Mouse (Mus musculus): ENCODE data around the gene Arhgef40. TPM values are rescaled to one million over a fixed set of nuclear protein-coding genes. Genes with fewer than 3 reads are reported as not detected.
A peak's percentile ranks its signal among the peaks of the same experiment; 100 is the strongest.

Gene Arhgef40
- total and polyA plus RNA-seq, 3 experiments: 27.2 to 49.0 (median 27.8) TPM

GRCm38 (mm10) chr14:51995219-51995871 is 10.8 kb downstream of the Arhgef40 start:
- Histone ChIP-seq H3K36me3 (ENCODE audit: control insufficient read depth, insufficient read depth, low read length) (no peaks in the 10 kb centered on the region), H3K27ac (no peak overlapping the region), H3K79me2 (replicated peaks; ENCODE audit: control insufficient read depth, insufficient read depth, low read length) (no peaks in the 10 kb centered on the region), H3K4me1 (ENCODE audit: control insufficient read depth, insufficient read depth, low read length) (no peaks in the 10 kb centered on the region), H3K4me3 (no peak overlapping the region), H3K27me3 (ENCODE audit: control insufficient read depth, insufficient read depth, low read length) (no peaks in the 10 kb centered on the region), H3K9ac (ENCODE audit: low read depth, low read length) (no peak overlapping the region)
- intact Hi-C loops (cut with DNase I): no loop called here
- 67% methylated on average over 12 of the region's 12 CpGs for WGBS
- TF ChIP-seq CTCF (IDR thresholded peaks at IDR 0.05): no peak
- no peak for TF ChIP-seq EP300 (IDR thresholded peaks at IDR 0.05; ENCODE audit: insufficient read depth, low read depth, low read length)
- TF ChIP-seq POLR2A (IDR thresholded peaks at IDR 0.05; ENCODE audit: insufficient read depth, low read depth, low read length): no peak
- DNase-seq: no peak

- intact Hi-C loops (cut with DNase I): no loop called here
- 79% methylated on average over 13 of the region's 13 CpGs for WGBS
- no peak overlapping the region for H3K9ac ChIP-seq (ENCODE audit: low read depth, low read length)
- no peaks in the 10 kb centered on the region for H3K36me3 ChIP-seq (ENCODE audit: control insufficient read depth, insufficient read depth, low read length)
- no peak overlapping the region for H3K27ac ChIP-seq
- no peaks in the 10 kb centered on the region for H3K27me3 ChIP-seq (ENCODE audit: control insufficient read depth, insufficient read depth, low read length)
- TF ChIP-seq POLR2A (IDR thresholded peaks at IDR 0.05; ENCODE audit: insufficient read depth, low read depth, low read length) (no peak), EP300 (IDR thresholded peaks at IDR 0.05; ENCODE audit: insufficient read depth, low read depth, low read length) (no peak), CTCF (IDR thresholded peaks at IDR 0.05) (peak; percentile 68)
- no peaks in the 10 kb centered on the region for H3K79me2 ChIP-seq (replicated peaks; ENCODE audit: control insufficient read depth, insufficient read depth, low read length)
- H3K4me3 ChIP-seq: no peak overlapping the region
- no peak for DNase-seq
- no peaks in the 10 kb centered on the region for H3K4me1 ChIP-seq (ENCODE audit: control insufficient read depth, insufficient read depth, low read length)
Measured at GRCm38 (mm10) chr14:51996231-51996841, 11.8 kb downstream of the Arhgef40 start.

- no peak overlapping the region for H3K4me3 ChIP-seq
- TF ChIP-seq CTCF (IDR thresholded peaks at IDR 0.05) (no peak), POLR2A (IDR thresholded peaks at IDR 0.05; ENCODE audit: insufficient read depth, low read depth, low read length) (no peak)
- H3K27me3 ChIP-seq (ENCODE audit: control insufficient read depth, insufficient read depth, low read length): no peaks in the 10 kb centered on the region
- WGBS: 64% methylated on average over 17 of the region's 17 CpGs
- no peaks in the 10 kb centered on the region for H3K4me1 ChIP-seq (ENCODE audit: control insufficient read depth, insufficient read depth, low read length)
- no peaks in the 10 kb centered on the region for H3K36me3 ChIP-seq (ENCODE audit: control insufficient read depth, insufficient read depth, low read length)
- no peak overlapping the region for H3K9ac ChIP-seq (ENCODE audit: low read depth, low read length)
- DNase-seq: peak in 1 of 2 experiments; percentile 39
- intact Hi-C loops (cut with DNase I): no loop called here
- H3K79me2 ChIP-seq (replicated peaks; ENCODE audit: control insufficient read depth, insufficient read depth, low read length): no peaks in the 10 kb centered on the region
- no peak overlapping the region for H3K27ac ChIP-seq
Measured at GRCm38 (mm10) chr14:51996866-51997265, 12.3 kb downstream of the Arhgef40 start.

- TF ChIP-seq CTCF (IDR thresholded peaks at IDR 0.05) (no peak), POLR2A (IDR thresholded peaks at IDR 0.05; ENCODE audit: insufficient read depth, low read depth, low read length) (no peak), EP300 (IDR thresholded peaks at IDR 0.05; ENCODE audit: insufficient read depth, low read depth, low read length) (no peak)
- Histone ChIP-seq H3K4me1 (ENCODE audit: control insufficient read depth, insufficient read depth, low read length) (no peaks in the 10 kb centered on the region), H3K79me2 (replicated peaks; ENCODE audit: control insufficient read depth, insufficient read depth, low read length) (no peaks in the 10 kb centered on the region), H3K9ac (ENCODE audit: low read depth, low read length) (no peak overlapping the region), H3K27ac (no peak overlapping the region), H3K4me3 (no peak overlapping the region), H3K36me3 (ENCODE audit: control insufficient read depth, insufficient read depth, low read length) (no peaks in the 10 kb centered on the region), H3K27me3 (ENCODE audit: control insufficient read depth, insufficient read depth, low read length) (no peaks in the 10 kb centered on the region)
- WGBS: 91% methylated on average over 14 of the region's 14 CpGs
- intact Hi-C loops (cut with DNase I): no loop called here
- peak in 1 of 2 experiments; percentile 17 for DNase-seq
Measured at GRCm38 (mm10) chr14:51997483-51997882, 13.0 kb downstream of the Arhgef40 start.

GRCm38 (mm10) chr14:52003981-52004495 is 19.5 kb downstream of the Arhgef40 start:
- intact Hi-C loops (cut with DNase I): no loop called here
- no peak overlapping the region for H3K9ac ChIP-seq (ENCODE audit: low read depth, low read length)
- 51% methylated on average over 16 of the region's 16 CpGs for WGBS
- no peaks in the 10 kb centered on the region for H3K36me3 ChIP-seq (ENCODE audit: control insufficient read depth, insufficient read depth, low read length)
- no peaks in the 10 kb centered on the region for H3K79me2 ChIP-seq (replicated peaks; ENCODE audit: control insufficient read depth, insufficient read depth, low read length)
- no peak overlapping the region for H3K27ac ChIP-seq
- no peak for TF ChIP-seq CTCF (IDR thresholded peaks at IDR 0.05)
- TF ChIP-seq POLR2A (IDR thresholded peaks at IDR 0.05; ENCODE audit: insufficient read depth, low read depth, low read length): no peak
- TF ChIP-seq EP300 (IDR thresholded peaks at IDR 0.05; ENCODE audit: insufficient read depth, low read depth, low read length): no peak
- H3K27me3 ChIP-seq (ENCODE audit: control insufficient read depth, insufficient read depth, low read length): no peaks in the 10 kb centered on the region
- DNase-seq: no peak
- no peaks in the 10 kb centered on the region for H3K4me1 ChIP-seq (ENCODE audit: control insufficient read depth, insufficient read depth, low read length)
- H3K4me3 ChIP-seq: no peak overlapping the region

- intact Hi-C loops (cut with DNase I): no loop called here
- WGBS: 65% methylated on average over 7 of the region's 7 CpGs
- H3K36me3 ChIP-seq (ENCODE audit: control insufficient read depth, insufficient read depth, low read length): no peaks in the 10 kb centered on the region
Measured at GRCm38 (mm10) chr14:52005141-52005540, 20.6 kb downstream of the Arhgef40 start.

More at GRCm38 (mm10) chr14:52005141-52005540, 20.6 kb downstream of the Arhgef40 start:
- Histone ChIP-seq H3K27me3 (ENCODE audit: control insufficient read depth, insufficient read depth, low read length) (no peaks in the 10 kb centered on the region), H3K27ac (no peak overlapping the region), H3K79me2 (replicated peaks; ENCODE audit: control insufficient read depth, insufficient read depth, low read length) (no peaks in the 10 kb centered on the region), H3K4me3 (no peak overlapping the region), H3K4me1 (ENCODE audit: control insufficient read depth, insufficient read depth, low read length) (no peaks in the 10 kb centered on the region), H3K9ac (ENCODE audit: low read depth, low read length) (no peak overlapping the region)
- TF ChIP-seq POLR2A (IDR thresholded peaks at IDR 0.05; ENCODE audit: insufficient read depth, low read depth, low read length): no peak
- TF ChIP-seq CTCF (IDR thresholded peaks at IDR 0.05): no peak
- no peak for TF ChIP-seq EP300 (IDR thresholded peaks at IDR 0.05; ENCODE audit: insufficient read depth, low read depth, low read length)
- no peak for DNase-seq

All from heart, adult 2 months (tissue).